Mouse (Mus musculus): ENCODE measurements around the gene Upk3a. TPM values are rescaled to one million over a fixed set of nuclear protein-coding genes. Genes with fewer than 3 reads are reported as not detected.

Upk3a gene
- not detected for total RNA-seq (2021)
- long read RNA-seq, experiment 1, partial matches to known transcripts, result 0 of 2 reads
- long read RNA-seq, experiment 1, other reads (novel, unspliced or antisense), result 1 of 2 reads
- long read RNA-seq, experiment 2, result 0 reads

GRCm38 (mm10) chr15:85016951-85017664 is at the start of gene Upk3a:
TSS of gene Upk3a (plus strand) at chr15:85017141.
- no peak for DNase-seq (ENCODE audit: low spot score in 2 of 2)

GRCm38 (mm10) chr15:84968534-84968933 is 48.4 kb upstream of the Upk3a start:
- no peak for DNase-seq (ENCODE audit: low spot score in 2 of 2)

GRCm38 (mm10) chr15:84972860-84973543 is 43.9 kb upstream of the Upk3a start:
- DNase-seq (ENCODE audit: low spot score in 2 of 2), result no peak

- DNase-seq (ENCODE audit: low spot score in 2 of 2), result no peak
Measured at GRCm38 (mm10) chr15:84973544-84973871, 43.4 kb upstream of the Upk3a start.

- no peak for DNase-seq (ENCODE audit: low spot score in 2 of 2)
Measured at GRCm38 (mm10) chr15:84975729-84976128, 41.2 kb upstream of the Upk3a start.

GRCm38 (mm10) chr15:84981609-84982313 is 35.2 kb upstream of the Upk3a start:
- DNase-seq (ENCODE audit: low spot score in 2 of 2), result no peak

GRCm38 (mm10) chr15:84982888-84983287 is 34.1 kb upstream of the Upk3a start:
- no peak for DNase-seq (ENCODE audit: low spot score in 2 of 2)

- no peak for DNase-seq (ENCODE audit: low spot score in 2 of 2)
Measured at GRCm38 (mm10) chr15:84983721-84984120, 33.2 kb upstream of the Upk3a start.

- DNase-seq (ENCODE audit: low spot score in 2 of 2), result no peak
Measured at GRCm38 (mm10) chr15:84985516-84986160, 31.3 kb upstream of the Upk3a start.

GRCm38 (mm10) chr15:84986171-84987019 is 30.5 kb upstream of the Upk3a start:
- DNase-seq (ENCODE audit: low spot score in 2 of 2), result no peak

- no peak for DNase-seq (ENCODE audit: low spot score in 2 of 2)
Measured at GRCm38 (mm10) chr15:84987020-84987815, 29.7 kb upstream of the Upk3a start.

GRCm38 (mm10) chr15:84987874-84988825 is 28.8 kb upstream of the Upk3a start, which contains the start of gene 5031439G07Rik:
TSS of gene 5031439G07Rik (minus strand) at chr15:84988551.
- DNase-seq (ENCODE audit: low spot score in 2 of 2), result peak; percentile 73 to 89

- no peak for DNase-seq (ENCODE audit: low spot score in 2 of 2)
Measured at GRCm38 (mm10) chr15:84989098-84989497, 27.8 kb upstream of the Upk3a start.

GRCm38 (mm10) chr15:84989771-84990170 is 27.2 kb upstream of the Upk3a start:
- no peak for DNase-seq (ENCODE audit: low spot score in 2 of 2)

- DNase-seq (ENCODE audit: low spot score in 2 of 2), result no peak
Measured at GRCm38 (mm10) chr15:84994498-84994897, 22.4 kb upstream of the Upk3a start.

GRCm38 (mm10) chr15:84995041-84995440 is 21.9 kb upstream of the Upk3a start:
- no peak for DNase-seq (ENCODE audit: low spot score in 2 of 2)

- peak in 1 of 2 experiments; percentile 66 for DNase-seq (ENCODE audit: low spot score in 2 of 2)
Measured at GRCm38 (mm10) chr15:84995967-84996366, 21.0 kb upstream of the Upk3a start.

- no peak for DNase-seq (ENCODE audit: low spot score in 2 of 2)
Measured at GRCm38 (mm10) chr15:84997768-84998454, 19.0 kb upstream of the Upk3a start.

Data from gastrocnemius, postnatal 4 days (tissue).